Mouse (Mus musculus) gastrocnemius, adult 18-20 months (tissue): Measurements from ENCODE around the gene Eef1akmt3. TPM values are rescaled to one million over a fixed set of nuclear protein-coding genes. Genes with fewer than 3 reads are reported as not detected.
"Not testable (repeated sequence)": the region's sequence is repeated elsewhere in the genome, so short reads cannot be mapped to it uniquely, and the experiment has no call there.

Source experiments
- DNase-seq: peaks from one replicate; pipeline ENCODE4 v3.0.0; 2021; ENCODE audit warnings: low spot score
- long read RNA-seq, 2 experiments: library from polyadenylated mRNA; stranded (forward); transcript quantifications; one replicate each; pipeline ENCODE4 v2.0.0; 2021
- total RNA-seq, 2 experiments: library from RNA; stranded (reverse); gene quantifications; 2 replicates each; pipeline ENCODE4 v1.2.3; 2021

The Eef1akmt3 gene
- total RNA-seq, result under 1 TPM in 1 of 2 experiments, not detected in 1; 0.09 TPM
- long read RNA-seq, experiment 1, result 0 reads
- long read RNA-seq, experiment 2, result 0 reads

DNA sequence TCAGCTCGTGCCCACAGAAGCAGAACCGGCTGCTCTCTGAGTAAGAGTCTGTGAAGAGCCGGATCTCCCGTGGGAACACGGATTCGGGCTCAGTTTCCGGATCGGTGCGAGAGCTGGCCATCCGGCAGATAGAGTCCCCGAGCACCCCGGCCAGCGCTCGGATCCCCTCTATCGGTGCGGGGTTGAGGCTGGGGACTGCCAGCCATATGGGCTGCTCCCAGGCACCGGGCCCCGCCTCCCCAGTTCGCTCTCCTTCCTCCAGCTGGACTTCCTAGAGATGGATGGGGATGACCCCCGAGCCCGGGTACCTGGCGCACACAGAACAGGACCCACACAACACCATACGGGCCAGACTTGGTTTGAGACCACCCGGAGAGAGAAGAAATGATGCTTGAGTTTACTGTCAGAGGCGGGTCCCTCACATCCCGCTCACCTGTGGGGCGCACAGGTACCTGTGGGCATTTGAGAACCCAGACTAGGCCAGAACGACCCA lies at the start of gene Eef1akmt3, which contains the start of gene Mettl1:
Gene Eef1akmt3 (minus strand): TSS at position 240 of the 493 bp plus-strand sequence.
Gene Mettl1 (plus strand): TSS at position 141 of the 493 bp plus-strand sequence.
- DNase-seq, result no peak

DNA sequence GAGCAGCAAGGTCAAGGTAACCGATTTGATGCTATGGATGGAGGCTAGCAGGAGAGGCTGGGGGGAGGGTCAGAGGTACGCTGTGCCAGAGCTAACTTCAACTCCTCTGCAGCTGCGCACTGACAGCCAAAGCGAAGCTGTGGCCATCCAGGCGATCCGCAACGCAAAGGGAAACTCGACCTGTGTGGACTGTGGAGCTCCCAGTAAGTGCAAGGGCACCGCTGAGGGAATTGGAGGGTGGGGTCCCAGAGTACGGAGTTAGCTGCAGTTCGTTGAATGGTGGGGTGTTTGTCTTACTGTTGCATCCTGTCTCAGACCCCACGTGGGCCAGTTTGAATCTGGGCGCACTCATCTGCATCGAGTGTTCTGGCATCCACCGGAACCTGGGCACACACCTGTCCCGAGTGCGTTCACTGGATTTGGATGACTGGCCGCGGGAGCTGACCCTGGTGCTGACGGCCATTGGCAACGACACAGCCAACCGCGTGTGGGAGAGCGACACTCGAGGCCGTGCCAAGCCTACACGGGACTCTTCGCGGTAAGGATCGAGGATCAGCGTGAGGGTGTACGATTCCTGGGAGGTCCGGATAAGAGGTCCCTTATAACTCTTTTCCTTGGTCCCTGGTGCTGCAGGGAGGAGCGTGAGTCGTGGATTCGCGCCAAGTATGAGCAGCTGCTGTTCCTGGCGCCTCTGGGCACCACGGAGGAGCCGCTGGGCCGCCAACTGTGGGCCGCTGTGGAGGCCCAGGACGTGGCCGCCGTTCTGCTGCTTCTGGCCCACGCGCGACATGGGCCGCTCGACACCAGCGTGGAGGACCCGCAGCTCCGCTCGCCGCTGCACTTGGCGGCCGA lies 49.5 kb upstream of the Eef1akmt3 start:
- DNase-seq, result peak; percentile 30

DNA sequence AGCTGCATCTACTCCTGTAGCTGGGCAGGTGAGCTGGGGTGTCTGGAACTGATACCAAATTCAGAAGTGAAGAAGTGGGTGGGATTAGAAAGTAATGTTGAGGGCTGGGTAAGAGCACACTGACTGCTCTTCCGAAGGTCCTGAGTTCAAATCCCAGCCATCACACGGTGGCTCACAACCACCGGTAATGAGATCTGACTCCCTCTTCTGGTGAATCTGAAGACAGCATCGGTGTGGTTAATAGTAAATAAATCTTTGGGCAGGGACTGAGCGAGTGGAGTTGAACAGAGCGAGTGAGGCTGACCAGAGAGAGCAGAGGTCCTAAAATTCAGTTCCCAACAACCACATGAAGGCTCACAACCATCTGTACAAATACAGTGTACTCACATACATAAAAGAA lies 44.3 kb upstream of the Eef1akmt3 start:
- DNase-seq, result no peak

DNA sequence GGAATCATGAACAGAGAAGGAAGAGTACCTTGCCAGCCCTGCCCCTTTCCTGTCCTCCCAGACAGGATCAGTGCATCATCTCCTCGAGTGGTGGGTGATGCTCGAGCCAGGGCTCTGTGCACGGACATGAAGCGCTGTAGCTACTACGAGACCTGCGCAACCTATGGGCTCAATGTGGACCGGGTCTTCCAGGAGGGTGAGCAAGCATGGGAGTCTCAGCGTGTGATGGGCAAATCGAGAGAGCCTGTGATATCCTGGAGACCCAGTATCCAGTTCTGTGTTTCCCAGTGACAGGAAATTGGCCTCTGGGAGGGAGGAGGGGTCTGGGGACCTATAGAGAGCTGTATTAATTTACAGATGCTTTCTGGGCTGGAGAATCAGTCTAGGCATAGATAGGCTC lies 43.7 kb upstream of the Eef1akmt3 start:
- no peak for DNase-seq

DNA sequence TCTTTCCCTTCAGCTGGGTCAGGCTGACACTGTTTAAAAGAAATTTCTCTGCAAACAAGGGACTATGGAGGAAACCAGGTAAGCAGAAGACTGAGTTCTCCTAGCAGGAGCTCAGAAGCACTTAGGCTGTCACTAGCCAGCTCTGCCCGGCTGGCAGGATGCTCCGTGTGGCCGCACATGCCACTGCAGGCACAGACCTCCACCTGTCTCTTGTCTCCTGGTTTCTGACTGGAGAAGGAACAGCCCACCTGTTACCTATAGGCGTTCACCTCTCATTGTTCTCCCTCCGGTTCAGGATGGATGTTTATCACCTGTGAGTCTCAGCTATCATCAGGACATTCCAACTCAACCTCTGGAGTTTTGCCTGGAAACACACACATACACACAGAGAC lies 42.6 kb upstream of the Eef1akmt3 start:
- no peak for DNase-seq

DNA sequence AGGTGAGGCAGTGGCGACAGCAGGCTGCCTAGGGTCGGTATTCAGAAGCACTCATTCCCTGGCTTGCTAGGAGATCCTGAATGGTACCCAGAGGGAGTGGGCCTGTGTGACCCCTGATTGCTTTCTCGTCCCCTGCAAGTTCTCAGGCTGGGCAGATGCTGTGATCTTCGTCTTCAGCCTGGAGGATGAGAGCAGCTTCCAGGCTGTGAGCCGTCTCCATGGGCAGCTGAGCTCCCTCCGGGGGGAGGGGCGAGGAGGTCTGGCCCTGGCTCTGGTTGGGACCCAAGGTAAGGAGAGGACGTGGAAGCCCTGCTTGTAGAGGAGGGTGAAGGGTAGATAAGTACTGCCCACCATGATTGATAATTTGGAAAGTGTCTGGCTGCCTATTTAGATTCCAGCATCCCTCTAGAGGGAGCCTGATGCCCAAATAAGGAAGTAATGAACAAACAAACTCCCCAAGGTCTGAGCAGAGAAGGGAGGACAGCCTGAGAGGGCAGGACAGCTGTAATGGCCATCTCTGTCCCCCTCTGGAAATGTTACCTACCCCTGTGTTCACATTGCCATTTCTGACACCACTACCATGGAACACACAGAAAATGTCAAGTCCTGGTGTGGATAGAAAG lies 42.1 kb upstream of the Eef1akmt3 start:
- no peak for DNase-seq

DNA sequence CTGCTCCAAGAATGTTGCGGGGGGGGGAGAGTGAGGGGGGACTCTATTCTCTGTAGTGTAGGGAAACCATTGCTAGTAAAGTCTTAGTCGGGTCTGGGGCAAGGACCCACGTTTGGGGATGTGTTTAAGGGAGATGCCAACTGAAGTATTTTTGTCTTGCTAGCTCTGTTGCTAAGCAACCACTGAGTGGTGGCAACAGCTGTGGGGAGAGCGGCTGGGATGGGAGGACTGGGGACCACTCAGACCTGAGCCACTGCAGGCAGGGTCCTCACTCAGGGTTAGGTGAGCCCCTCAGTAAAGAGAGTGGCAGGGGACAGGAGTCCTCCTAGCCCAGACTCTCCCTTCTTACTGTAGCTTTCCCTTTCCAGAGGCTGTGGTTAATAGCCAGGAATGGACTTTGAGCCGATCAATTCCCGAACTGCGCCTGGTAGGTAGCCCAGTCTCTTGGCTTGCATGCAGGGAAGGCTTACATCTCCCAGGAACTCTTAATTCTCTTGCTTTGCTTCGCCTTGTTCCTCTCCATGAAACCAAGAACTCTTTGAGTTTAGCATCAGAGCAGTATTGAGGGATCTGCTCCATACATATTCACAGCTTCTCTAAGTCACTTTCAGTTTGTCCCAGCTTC lies 40.8 kb upstream of the Eef1akmt3 start:
- no peak for DNase-seq

DNA sequence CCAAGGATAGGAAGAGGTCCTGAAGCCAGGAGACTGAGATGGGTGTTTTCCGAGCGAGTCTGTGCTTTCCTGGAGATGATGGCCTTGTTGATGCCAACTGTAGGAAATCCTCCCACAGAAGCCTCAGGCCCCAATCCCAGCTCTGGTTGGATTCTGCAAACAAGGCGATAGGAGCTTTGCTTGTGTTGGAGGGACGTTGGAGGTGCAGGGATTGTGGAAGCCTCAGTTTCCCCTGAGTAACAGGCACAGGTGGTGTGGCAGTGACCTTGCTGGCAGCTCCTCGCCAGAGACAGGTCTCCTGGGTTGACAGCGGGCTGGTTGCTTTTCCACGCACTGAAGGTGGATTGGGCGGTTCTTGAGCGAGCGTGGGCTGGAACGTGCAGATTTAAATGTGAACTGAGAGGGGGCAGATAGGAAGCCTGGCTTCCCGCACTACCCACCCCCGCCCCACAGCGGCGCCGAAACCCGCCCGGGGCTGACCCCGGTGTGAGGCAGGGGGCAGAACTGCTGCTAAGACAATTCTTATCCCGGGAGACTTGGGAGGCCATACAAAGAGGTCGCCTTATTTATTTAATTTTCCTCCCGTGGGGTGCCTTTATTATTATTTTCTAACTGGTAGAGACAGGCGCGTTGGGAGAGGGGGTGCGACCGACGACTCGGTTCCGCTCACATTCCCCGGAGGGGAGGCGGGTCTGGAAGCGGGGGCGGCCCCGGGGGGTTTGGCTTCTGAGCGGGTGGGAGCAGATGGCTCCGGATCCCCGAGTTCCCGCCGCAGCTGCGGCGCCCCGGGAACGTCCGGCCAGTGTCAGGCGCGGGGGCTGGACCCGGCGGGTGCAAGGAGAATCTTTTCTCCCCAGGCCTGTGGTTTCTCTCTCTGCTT lies 39.8 kb upstream of the Eef1akmt3 start:
- DNase-seq, result no peak

DNA sequence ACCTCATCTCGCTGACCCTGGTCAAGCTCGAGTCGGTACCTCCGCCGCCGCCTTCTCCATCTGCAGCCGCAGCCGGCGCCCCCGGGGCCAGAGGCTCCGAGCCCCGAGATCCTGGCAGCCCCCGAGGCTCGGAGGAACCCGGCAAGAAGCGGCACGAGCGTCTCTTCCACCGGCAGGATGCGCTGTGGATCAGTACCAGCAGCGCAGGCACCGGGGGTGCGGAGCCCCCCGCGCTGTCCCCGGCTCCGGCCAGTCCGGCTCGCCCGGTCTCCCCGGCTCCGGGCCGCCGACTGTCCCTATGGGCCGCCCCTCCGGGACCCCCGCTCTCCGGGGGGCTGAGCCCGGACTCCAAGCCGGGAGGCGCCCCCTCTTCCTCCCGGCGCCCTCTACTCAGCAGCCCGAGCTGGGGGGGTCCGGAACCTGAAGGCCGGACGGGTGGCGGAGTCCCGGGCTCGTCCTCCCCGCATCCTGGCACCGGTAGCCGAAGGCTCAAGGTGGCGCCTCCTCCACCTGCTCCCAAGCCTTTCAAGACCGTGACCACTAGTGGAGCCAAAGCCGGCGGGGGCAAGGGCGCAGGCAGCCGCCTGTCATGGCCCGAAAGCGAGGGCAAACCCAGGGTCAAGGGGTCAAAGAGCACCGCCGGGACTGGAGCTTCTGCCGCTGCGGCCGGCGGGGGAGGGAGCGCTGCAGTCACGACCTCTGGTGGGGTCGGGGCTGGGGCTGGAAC lies 38.5 kb upstream of the Eef1akmt3 start:
- no peak for DNase-seq

DNA sequence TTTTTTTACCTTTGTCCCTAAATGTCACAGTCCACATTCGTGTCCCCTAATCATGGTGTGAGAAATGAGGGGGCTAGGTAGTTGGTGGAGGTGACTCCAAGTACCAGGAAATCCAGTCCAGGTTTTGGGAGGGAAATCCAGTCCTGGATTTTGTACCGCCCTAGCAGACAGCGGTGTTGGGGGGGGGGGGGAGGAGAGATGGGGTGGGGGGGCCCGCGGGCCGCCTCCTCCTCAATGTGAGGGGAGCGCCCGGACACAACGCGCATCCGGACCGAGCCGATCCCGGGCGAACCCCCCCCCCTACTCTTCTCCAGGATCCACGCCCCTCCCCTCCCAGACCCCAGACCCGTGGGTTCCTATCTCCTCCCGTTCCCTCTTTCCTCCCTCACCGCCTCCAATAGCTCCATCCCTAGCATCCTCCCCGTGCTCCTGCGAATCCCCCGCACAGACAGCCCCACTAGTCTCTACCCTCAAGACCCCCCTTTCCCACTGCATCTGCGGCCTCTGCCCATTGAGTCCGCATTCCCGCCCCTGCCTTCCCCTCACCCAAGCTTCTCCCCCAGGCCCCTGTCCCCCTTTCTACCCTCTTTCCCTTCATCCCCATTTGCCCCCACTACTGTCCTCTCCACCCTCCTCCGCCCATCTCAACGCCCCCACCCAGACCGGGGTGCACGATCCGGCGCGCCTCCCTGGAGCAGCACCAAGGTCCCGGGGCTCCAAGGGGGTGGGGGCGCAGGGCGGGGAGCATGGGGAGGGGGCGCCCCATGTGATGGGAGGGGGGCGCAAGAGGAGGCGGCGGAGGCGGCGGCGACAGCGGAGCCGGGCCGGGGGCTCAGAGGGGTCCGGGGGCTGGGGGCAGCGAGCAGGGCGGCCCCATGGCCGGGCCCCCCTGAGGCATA lies 37.6 kb upstream of the Eef1akmt3 start:
- no peak for DNase-seq

DNA sequence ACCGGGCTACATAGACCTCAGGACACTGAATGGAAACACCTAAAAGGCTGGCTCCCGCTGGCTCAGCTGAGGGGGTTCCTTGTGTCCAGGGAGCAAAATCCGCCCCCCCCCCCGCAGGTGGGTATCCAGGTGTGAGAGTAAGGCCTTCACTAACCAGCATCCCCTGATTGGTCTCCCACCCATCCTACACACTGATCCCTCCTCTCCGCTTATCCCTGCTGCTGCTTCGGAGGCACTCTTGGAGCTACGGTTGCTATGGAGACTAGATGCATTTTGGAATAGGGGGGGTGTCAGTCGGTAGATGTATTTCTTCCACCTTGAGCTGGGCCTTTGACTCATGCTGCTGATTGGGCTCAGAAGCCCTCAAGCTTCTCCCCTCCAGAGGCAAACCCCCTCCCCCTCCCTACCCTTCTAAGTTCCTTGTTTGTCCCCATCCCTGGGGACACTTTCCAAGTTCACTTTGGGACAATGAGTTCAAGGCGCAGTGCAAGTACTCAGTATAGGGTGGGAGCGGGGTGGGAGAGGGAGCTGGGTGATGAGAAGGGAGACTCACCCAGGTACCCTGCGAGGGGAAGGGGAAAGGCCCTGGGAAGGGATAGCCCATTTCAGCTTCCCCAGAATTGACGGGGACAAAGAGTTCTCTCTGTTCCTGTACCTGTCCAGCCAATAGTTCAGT lies 36.8 kb upstream of the Eef1akmt3 start:
- no peak for DNase-seq

DNA sequence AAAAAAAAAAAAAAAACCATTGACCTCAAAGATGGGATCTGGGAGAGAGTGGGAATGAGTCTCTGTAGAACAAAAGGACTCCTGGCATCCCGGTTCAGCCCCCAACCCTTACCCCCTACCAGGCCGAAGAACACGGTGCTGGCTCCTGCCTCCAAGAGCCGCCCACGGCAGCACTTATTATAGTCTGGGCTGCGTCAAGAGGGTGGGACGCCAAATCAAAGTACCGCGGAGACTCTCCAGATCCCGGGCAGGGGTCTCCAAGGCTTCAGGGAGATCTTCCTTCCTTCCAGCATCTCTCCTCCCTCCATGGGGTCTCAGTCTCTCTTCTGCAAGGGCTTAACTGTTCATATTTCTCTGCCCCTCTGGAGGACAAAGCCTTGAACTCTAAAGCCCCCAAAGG lies 36.2 kb upstream of the Eef1akmt3 start:
- no peak for DNase-seq

DNA sequence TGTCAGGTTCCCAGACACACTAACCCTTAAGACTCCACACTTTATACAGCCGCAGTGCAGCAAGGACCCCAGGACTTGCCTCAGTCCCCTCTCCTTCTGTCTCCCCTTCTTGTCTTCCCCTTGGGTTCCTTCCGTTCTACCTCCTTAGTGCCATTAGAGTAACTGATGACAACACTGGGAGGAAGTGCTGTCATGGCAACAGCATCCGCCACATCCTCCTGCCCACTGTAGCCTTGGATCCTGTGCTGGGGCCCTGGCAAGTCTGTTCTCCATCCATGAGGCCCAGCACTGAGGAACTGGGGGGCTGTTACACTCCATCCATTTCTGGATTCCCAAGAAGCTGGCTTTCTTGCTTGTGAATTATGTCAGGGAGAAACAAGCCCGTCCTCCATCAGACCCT lies 34.8 kb upstream of the Eef1akmt3 start:
- DNase-seq, result no peak

DNA sequence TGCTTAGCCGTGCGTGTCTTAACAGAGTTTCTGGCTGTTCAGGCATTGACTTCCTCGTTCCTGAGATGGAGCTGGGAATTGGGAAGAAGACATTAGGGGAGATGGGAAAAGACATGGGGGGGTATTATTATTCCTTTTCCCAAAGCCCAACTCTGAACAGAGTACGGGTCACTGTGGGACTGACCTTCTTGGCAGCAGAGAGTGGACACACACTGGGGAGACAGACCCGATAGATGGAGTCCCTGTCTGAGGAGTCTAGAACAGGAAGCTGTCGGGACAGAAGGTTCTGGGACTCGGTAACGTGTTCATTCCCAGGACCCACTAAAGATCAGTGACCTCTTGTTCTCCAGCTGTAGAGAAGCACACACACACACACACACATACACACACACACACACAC lies 34.3 kb upstream of the Eef1akmt3 start:
- no peak for DNase-seq

DNA sequence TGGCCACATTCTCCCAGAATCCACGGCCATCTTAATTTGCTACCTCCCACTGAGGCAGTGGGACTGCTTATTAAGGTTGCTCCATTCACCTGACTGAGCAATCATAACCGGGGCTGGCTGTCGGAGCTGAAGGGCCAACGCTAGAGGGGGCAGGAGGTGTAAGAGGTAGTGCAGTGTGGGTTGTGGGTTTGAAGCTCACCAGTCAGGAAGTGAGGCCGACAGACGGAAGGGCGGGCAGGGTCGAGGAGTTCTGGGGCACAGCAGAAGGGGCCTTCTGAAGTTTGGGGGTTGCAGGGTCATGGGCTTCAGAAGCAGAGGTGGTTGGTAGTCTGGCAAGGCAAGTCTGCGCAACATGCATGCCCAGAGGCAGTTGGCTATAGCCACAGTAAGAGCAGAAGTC lies 33.8 kb upstream of the Eef1akmt3 start, which contains the start of gene Agap2:
Gene Agap2 (plus strand): TSS at position 205 of the 400 bp plus-strand sequence.
- DNase-seq, result no peak

DNA sequence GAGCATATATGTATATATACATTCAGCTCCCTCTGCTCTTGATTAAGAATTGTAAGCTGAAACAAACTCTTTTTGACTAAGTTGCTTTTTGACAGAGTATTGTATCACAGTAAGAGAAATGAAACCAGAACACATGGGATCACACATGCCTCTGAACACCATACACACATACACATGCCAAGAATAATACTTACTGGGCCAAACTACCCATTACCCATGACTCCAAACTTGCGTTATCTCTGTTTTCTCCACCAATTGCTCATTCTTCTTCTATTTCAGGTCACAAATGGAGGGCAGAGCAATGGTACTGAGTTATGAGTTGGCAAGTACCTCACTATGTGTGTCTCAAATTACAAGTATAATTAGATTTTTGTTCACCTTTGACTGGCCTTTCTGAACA lies 32.7 kb upstream of the Eef1akmt3 start:
- no peak for DNase-seq

DNA sequence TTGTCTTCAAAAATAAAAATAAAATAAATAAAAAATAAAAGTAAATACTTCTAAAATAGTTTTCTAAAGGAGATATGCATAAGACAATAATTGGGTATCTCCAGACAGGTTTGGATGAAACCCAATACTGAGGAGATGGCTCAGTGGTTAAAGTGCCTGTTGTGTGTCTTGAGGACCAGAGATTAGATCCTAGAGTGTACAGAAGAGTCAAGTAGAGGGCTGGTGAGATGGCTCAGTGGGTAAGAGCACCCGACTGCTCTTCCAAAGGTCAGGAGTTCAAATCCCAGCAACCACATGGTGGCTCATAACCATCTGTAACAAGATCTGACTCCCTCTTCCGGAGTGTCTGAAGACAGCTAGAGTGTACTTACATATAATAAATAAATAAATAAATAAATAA lies 31.7 kb upstream of the Eef1akmt3 start:
- DNase-seq, result not testable (repeated sequence)

DNA sequence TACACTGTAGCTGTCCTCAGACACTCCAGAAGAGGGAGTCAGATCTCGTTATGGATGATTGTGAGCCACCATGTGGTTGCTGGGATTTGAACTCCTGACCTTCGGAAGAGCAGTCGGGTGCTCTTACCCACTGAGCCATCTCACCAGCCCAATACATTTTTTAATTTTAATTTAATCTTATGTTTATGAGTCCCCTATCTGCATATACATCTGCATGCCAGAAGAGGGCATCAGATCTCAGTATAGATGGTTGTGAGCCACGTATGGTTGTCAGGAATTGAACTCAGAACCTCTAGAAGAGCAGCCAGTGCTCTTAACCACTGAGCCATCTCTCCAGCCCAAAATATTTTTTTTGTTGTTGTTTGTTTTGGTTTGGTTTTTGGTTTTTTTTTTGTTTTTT lies 31.0 kb upstream of the Eef1akmt3 start:
- not testable (repeated sequence) for DNase-seq

DNA sequence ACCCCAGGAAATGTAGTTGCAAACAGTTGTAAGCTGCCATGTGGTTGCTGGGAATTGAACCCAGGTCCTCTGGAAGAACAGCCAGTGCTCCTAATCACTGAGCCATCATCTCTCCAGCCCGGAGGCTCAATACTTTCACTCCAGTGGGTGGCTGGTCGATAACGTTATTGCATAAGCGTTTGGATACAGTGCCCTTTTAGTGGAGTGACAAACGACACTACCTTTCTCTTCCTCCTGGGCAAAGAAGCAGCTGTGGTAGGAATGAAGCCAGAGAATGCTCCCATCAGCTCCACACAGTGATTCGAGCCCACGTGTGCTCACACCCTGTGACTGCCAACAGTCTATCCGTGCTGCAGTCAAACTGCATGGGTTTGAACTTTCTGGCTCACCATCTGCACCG lies 29.9 kb upstream of the Eef1akmt3 start:
- no peak for DNase-seq
